Mouse (Mus musculus) embryo, embryonic 11 days (tissue): ENCODE measurements at regions not wholly inside any gene's neighbourhood (a gene's known extent, or its start where the extent isn't known, plus 50 kb on each side); places are given as distances from the start of the nearest gene placed in this dataset.

Experiments used
- DNase-seq: peaks from one replicate; pipeline ENCODE4 v3.0.0-alpha.2; 2015

GRCm38 (mm10) chr5:51397528-51397927, 170.0 kb downstream of the Ppargc1a start:
- no peak for DNase-seq

- no peak for DNase-seq
These were observed 176.2 kb downstream of the Ppargc1a start for GRCm38 (mm10) chr5:51391319-51391718.

GRCm38 (mm10) chr5:51387751-51388150, 179.8 kb downstream of the Ppargc1a start:
- no peak for DNase-seq

- DNase-seq = peak; percentile 11
These were observed 181.1 kb downstream of the Ppargc1a start for GRCm38 (mm10) chr5:51386409-51386808.

GRCm38 (mm10) chr5:51384278-51384677, 183.2 kb downstream of the Ppargc1a start:
- DNase-seq = no peak

- no peak for DNase-seq
These were observed 208.4 kb downstream of the Ppargc1a start for GRCm38 (mm10) chr5:51359101-51359500.

- no peak for DNase-seq
These were observed 219.3 kb downstream of the Ppargc1a start for GRCm38 (mm10) chr5:51348256-51348655.

- DNase-seq = no peak
These were observed 238.4 kb downstream of the Ppargc1a start for GRCm38 (mm10) chr5:51329142-51329541.

- DNase-seq = no peak
These were observed 278.3 kb downstream of the Ppargc1a start for GRCm38 (mm10) chr5:51289191-51289590.

GRCm38 (mm10) chr5:51288234-51288633, 279.3 kb downstream of the Ppargc1a start:
- DNase-seq = no peak

GRCm38 (mm10) chr5:51241156-51241555, 326.4 kb downstream of the Ppargc1a start:
- peak; percentile 14 for DNase-seq

GRCm38 (mm10) chr5:51234004-51234355, 333.5 kb downstream of the Ppargc1a start:
- DNase-seq = no peak

GRCm38 (mm10) chr5:51233271-51234003, 334.1 kb downstream of the Ppargc1a start:
- no peak for DNase-seq

GRCm38 (mm10) chr5:51229806-51230205, 337.7 kb downstream of the Ppargc1a start:
- DNase-seq = no peak

- no peak for DNase-seq
These were observed 339.5 kb downstream of the Ppargc1a start for GRCm38 (mm10) chr5:51227996-51228395.

GRCm38 (mm10) chr5:51203266-51203665, 364.3 kb downstream of the Ppargc1a start:
- DNase-seq = no peak

- no peak for DNase-seq
These were observed 364.9 kb downstream of the Ppargc1a start for GRCm38 (mm10) chr5:51202525-51203215.

- DNase-seq = no peak
These were observed 370.9 kb downstream of the Ppargc1a start for GRCm38 (mm10) chr5:51196393-51197347.

GRCm38 (mm10) chr5:51190661-51191060, 376.9 kb downstream of the Ppargc1a start:
- no peak for DNase-seq

- no peak for DNase-seq
These were observed 397.7 kb downstream of the Ppargc1a start for GRCm38 (mm10) chr5:51169828-51170227.

GRCm38 (mm10) chr5:51168206-51168605, 399.3 kb downstream of the Ppargc1a start:
- peak; percentile 8 for DNase-seq

GRCm38 (mm10) chr5:51156901-51157300, 410.6 kb downstream of the Ppargc1a start:
- DNase-seq = no peak

- no peak for DNase-seq
These were observed 422.7 kb downstream of the Ppargc1a start for GRCm38 (mm10) chr5:51144842-51145241.
